Mouse (Mus musculus): ENCODE measurements at regions not wholly inside any gene's neighbourhood (a gene's known extent, or its start where the extent isn't known, plus 50 kb on each side); places are given as distances from the start of the nearest gene placed in this dataset.
A peak's percentile ranks its signal among the peaks of the same experiment; 100 is the strongest.

GRCm38 (mm10) chr7:129903126-129903525, 311.5 kb downstream of the Wdr11 start:
- WGBS = 16% methylated on average over 5 of the region's 5 CpGs
- Histone ChIP-seq H3K9me3 (no peaks in the 10 kb centered on the region), H3K4me1 (peaks cover 5% of the 10 kb centered on the region; the same call in 1 of the 2 replicates), H3K4me3 (no peak overlapping the region), H3K27ac (replicated peaks) (no peak overlapping the region), H3K36me3 (no peaks in the 10 kb centered on the region), H3K9ac (replicated peaks) (no peak overlapping the region), H3K4me2 (replicated peaks) (no peak overlapping the region), H3K27me3 (no peaks in the 10 kb centered on the region)
- 0 out of 2 replicates have a peak, but pooled peaks have one; percentile 43 for ATAC-seq (replicated peaks)

GRCm38 (mm10) chr7:129906131-129906530, 314.5 kb downstream of the Wdr11 start:
- no peak overlapping the region for H3K27ac ChIP-seq (replicated peaks)
- no peak for ATAC-seq (replicated peaks)
- H3K4me1 ChIP-seq = peaks cover 5% of the 10 kb centered on the region; the same call in 1 of the 2 replicates
- H3K4me2 ChIP-seq (replicated peaks) = no peak overlapping the region
- WGBS = 92% methylated on average over 1 of the region's 1 CpGs
- no peaks in the 10 kb centered on the region for H3K36me3 ChIP-seq
- H3K27me3 ChIP-seq = no peaks in the 10 kb centered on the region
- no peaks in the 10 kb centered on the region for H3K9me3 ChIP-seq
- H3K4me3 ChIP-seq = no peak overlapping the region
- no peak overlapping the region for H3K9ac ChIP-seq (replicated peaks)

DNA sequence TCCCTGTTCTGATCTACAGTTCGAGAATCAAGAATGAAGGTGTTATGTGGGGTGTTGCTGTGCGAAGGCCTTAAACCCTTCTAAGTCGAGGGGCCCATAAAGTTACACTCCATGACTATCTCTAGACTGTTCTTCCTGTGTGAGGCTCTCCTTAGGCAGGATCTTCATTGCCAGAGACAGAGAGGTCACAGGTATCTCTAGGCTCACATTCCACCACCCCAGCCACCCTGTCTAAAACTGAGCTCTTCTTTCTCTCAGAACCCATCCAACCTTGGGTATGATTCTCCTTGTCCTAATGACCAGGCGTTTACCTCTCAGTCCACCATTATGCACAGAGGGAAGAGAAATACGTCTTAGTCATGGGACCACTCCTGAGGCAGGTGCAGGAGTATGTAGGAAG, 317.2 kb downstream of the Wdr11 start:
- no peaks in the 10 kb centered on the region for H3K27me3 ChIP-seq
- H3K36me3 ChIP-seq = no peaks in the 10 kb centered on the region
- no peak overlapping the region for H3K4me3 ChIP-seq
- H3K4me2 ChIP-seq (replicated peaks) = no peak overlapping the region
- no peak for ATAC-seq (replicated peaks)
- no peaks in the 10 kb centered on the region for H3K9me3 ChIP-seq
- 89% methylated on average over 5 of the region's 5 CpGs for WGBS
- no peak overlapping the region for H3K9ac ChIP-seq (replicated peaks)
- no peaks in the 10 kb centered on the region for H3K4me1 ChIP-seq
- no peak overlapping the region for H3K27ac ChIP-seq (replicated peaks)

DNA sequence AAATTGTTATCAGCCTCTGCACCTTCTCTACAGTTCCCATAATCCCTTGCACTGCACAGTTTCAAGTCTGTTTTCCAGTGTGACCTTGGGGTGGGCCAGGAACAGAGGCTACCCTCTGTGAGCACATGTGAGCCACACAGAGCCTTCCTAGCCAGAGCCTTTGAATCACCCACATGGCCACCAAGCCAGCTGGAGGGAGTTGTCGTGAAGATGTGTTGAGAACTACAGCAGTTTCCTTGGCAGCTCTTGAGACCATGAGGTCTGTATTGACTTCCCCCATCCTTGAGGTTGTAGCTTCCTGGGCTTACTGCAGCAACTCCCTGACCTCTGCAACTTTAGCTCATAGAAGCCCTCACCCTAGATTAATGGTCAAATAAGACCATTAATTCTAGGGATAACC, 318.1 kb downstream of the Wdr11 start:
- H3K4me3 ChIP-seq = no peak overlapping the region
- H3K36me3 ChIP-seq = no peaks in the 10 kb centered on the region
- no peak overlapping the region for H3K4me2 ChIP-seq (replicated peaks)
- H3K9me3 ChIP-seq = no peaks in the 10 kb centered on the region
- no peak overlapping the region for H3K27ac ChIP-seq (replicated peaks)
- no peak for ATAC-seq (replicated peaks)
- no peaks in the 10 kb centered on the region for H3K4me1 ChIP-seq
- H3K9ac ChIP-seq (replicated peaks) = no peak overlapping the region
- no peaks in the 10 kb centered on the region for H3K27me3 ChIP-seq
- 79% methylated on average over 1 of the region's 1 CpGs for WGBS

DNA sequence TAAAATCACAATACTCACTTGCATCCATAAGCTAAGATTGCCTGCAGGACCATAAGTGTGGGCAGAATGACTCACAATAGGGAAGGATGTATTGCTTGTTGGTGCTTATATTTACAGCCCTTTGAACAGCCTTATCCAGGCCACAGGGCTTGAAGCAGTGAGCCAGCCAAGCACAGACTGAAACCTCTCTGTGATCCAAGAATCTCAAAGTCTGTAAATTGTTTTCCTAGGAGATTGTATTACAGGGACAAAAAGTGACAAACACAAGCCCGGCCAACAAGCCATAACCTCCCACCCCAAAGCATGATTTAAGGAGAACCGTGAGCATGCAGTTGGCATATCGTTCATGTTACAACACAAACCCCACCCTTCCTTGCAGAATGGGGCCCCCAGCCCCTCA, 319.2 kb downstream of the Wdr11 start:
- no peak for ATAC-seq (replicated peaks)
- H3K4me1 ChIP-seq = no peaks in the 10 kb centered on the region
- WGBS = 89% methylated on average over 3 of the region's 3 CpGs
- no peak overlapping the region for H3K4me2 ChIP-seq (replicated peaks)
- H3K9me3 ChIP-seq = no peaks in the 10 kb centered on the region
- no peak overlapping the region for H3K9ac ChIP-seq (replicated peaks)
- no peaks in the 10 kb centered on the region for H3K36me3 ChIP-seq
- H3K4me3 ChIP-seq = no peak overlapping the region
- H3K27me3 ChIP-seq = no peaks in the 10 kb centered on the region
- no peak overlapping the region for H3K27ac ChIP-seq (replicated peaks)

DNA sequence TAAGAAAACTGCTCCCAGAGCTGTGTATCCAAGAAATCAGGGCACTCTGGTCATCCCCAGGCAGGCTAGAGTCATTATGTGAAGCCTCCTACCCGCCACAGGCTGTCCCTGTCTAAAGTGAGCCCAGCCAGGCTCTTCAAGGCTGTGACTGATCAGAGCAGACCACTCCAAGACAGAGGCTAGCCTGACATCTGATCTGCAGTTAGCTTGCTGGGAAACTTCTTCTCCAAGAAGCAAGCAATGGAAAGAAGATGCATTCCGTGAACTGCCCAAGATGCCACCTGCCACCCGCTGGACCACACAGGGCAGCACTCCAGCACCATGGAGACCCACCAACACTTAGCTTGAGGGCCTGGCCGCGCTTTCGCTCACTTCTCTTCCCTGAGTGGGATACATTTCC, 323.2 kb downstream of the Wdr11 start:
- H3K36me3 ChIP-seq = no peaks in the 10 kb centered on the region
- no peaks in the 10 kb centered on the region for H3K27me3 ChIP-seq
- H3K27ac ChIP-seq (replicated peaks) = no peak overlapping the region
- 90% methylated on average over 6 of the region's 6 CpGs for WGBS
- no peak overlapping the region for H3K9ac ChIP-seq (replicated peaks)
- no peak overlapping the region for H3K4me3 ChIP-seq
- ATAC-seq (replicated peaks) = no peak
- no peaks in the 10 kb centered on the region for H3K9me3 ChIP-seq
- H3K4me1 ChIP-seq = peaks cover 13% of the 10 kb centered on the region
- H3K4me2 ChIP-seq (replicated peaks) = no peak overlapping the region

- Histone ChIP-seq H3K9ac (replicated peaks) (no peak overlapping the region), H3K9me3 (no peaks in the 10 kb centered on the region), H3K4me1 (peaks cover 22% of the 10 kb centered on the region), H3K4me2 (replicated peaks) (no peak overlapping the region), H3K36me3 (no peaks in the 10 kb centered on the region), H3K4me3 (no peak overlapping the region), H3K27ac (replicated peaks) (peak overlapping the region; percentile 14; the same call in 1 of the 2 replicates), H3K27me3 (no peaks in the 10 kb centered on the region)
- 57% methylated on average over 18 of the region's 18 CpGs for WGBS
- ATAC-seq (replicated peaks) = peak; percentile 65
Measured at GRCm38 (mm10) chr7:129918240-129919200, 326.9 kb downstream of the Wdr11 start.

DNA sequence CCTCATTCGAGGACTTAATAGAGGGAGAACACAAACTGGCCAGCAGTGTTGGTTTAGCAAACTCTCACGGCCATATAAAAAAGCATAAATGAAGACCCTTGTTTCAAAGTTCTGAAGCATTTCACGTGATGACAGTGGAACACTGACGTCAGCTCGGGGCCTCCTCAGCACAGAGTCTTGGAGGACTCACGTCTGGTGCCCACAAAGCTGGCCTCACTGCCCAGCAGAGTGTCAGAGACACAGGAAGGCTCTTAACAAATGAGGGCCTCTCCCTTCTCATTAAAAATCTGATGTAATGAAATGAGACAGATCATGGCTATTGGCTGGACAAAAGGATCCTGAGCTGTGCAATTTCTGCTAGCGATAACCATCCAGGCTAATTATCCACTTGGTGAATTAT, 330.6 kb downstream of the Wdr11 start:
- H3K27ac ChIP-seq (replicated peaks) = peak overlapping the region; percentile 55
- H3K4me1 ChIP-seq = peaks cover 22% of the 10 kb centered on the region
- no peaks in the 10 kb centered on the region for H3K27me3 ChIP-seq
- WGBS = 17% methylated on average over 7 of the region's 7 CpGs
- H3K9me3 ChIP-seq = no peaks in the 10 kb centered on the region
- no peak overlapping the region for H3K9ac ChIP-seq (replicated peaks)
- no peak overlapping the region for H3K4me2 ChIP-seq (replicated peaks)
- ATAC-seq (replicated peaks) = peak; percentile 73
- H3K4me3 ChIP-seq = no peak overlapping the region
- no peaks in the 10 kb centered on the region for H3K36me3 ChIP-seq

DNA sequence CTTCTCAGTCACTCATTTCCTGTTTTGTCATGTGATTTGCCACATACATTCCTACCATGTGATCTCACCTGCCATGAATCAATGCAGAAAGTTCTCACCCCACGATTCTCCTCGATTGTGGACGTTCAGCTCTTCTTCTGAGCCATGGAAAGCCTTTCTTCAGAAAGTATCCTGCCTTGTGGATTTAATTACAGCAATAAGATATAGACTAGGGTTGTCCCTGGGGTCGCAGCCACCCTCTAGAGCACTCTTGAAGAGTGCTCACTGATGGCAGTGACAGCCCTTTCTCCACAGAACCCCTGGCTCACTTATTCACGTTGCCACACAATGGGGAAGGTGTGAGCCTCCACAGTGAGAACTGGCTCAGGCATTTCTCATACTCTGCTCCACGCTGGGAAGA, 345.1 kb downstream of the Wdr11 start:
- Histone ChIP-seq H3K4me3 (no peak overlapping the region), H3K27ac (replicated peaks) (no peak overlapping the region), H3K36me3 (no peaks in the 10 kb centered on the region), H3K9me3 (no peaks in the 10 kb centered on the region), H3K4me2 (replicated peaks) (no peak overlapping the region), H3K27me3 (no peaks in the 10 kb centered on the region), H3K9ac (replicated peaks) (no peak overlapping the region), H3K4me1 (no peaks in the 10 kb centered on the region)
- ATAC-seq (replicated peaks) = no peak
- 79% methylated on average over 6 of the region's 6 CpGs for WGBS

DNA sequence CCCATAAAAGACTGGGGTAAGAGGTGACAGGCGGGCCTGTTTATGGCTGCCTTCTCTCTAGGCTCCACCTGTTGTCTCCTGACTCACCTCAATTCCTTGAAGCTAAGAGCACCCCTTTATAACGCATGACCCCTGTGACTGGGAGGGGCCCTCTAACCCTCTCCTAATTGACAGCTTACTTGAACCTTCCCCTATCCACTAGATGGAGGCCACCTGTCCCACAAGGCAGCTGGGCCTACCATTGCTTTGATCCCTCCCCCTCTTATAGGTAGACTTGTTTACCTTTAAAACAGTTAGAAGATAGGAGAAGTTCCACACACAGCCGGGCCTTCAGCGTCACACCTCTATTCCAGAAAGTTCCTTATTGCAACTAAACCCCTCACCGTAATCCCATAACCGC, 346.1 kb downstream of the Wdr11 start:
- Histone ChIP-seq H3K36me3 (no peaks in the 10 kb centered on the region), H3K4me1 (no peaks in the 10 kb centered on the region), H3K4me3 (no peak overlapping the region), H3K4me2 (replicated peaks) (no peak overlapping the region), H3K9me3 (no peaks in the 10 kb centered on the region), H3K27ac (replicated peaks) (no peak overlapping the region), H3K9ac (replicated peaks) (no peak overlapping the region), H3K27me3 (no peaks in the 10 kb centered on the region)
- ATAC-seq (replicated peaks) = no peak
- WGBS = 99% methylated on average over 6 of the region's 6 CpGs

DNA sequence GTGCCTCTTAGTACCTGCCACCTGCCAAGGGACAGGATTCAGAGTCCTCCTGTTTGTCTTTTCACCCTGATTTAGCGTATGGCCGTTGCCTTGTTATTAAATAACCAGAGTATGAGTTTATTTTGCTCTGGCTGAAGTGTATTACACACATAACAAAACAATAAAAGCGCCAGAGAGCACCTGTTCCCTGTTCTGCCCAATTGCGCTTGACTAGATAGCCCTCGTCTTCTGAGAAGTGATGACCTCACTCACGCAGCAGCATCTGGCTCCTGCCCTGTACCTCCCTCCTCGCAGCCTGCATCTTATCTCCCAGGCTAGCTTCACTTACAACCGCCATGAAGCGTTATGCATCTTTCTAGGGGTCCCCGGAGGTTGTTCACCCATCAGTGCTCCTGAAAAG, 346.5 kb downstream of the Wdr11 start:
- no peaks in the 10 kb centered on the region for H3K9me3 ChIP-seq
- H3K9ac ChIP-seq (replicated peaks) = no peak overlapping the region
- WGBS = 91% methylated on average over 10 of the region's 10 CpGs
- H3K27me3 ChIP-seq = no peaks in the 10 kb centered on the region
- no peak overlapping the region for H3K4me2 ChIP-seq (replicated peaks)
- H3K27ac ChIP-seq (replicated peaks) = no peak overlapping the region
- no peak for ATAC-seq (replicated peaks)
- H3K36me3 ChIP-seq = no peaks in the 10 kb centered on the region
- no peak overlapping the region for H3K4me3 ChIP-seq
- no peaks in the 10 kb centered on the region for H3K4me1 ChIP-seq

DNA sequence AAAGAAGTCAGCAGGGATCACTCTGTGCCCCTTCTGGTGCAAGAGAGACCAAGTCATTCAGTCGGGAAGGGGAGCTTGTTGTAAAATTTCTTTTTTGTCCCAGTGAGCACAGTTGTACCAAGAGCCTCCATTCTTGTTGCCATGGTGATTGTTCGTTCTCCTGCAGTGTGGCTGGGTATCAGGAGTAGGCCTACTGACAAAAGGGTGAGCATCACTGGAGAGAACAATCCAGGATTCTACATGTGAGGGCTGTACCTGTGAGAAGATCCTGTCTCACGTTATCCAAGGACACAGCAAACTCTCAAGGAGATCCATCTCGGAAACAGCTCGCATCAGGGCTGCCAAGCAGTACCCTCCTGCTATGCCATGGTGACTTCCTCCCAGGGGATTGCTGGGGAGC, 347.6 kb downstream of the Wdr11 start:
- Histone ChIP-seq H3K27me3 (no peaks in the 10 kb centered on the region), H3K36me3 (no peaks in the 10 kb centered on the region), H3K27ac (replicated peaks) (no peak overlapping the region), H3K9me3 (no peaks in the 10 kb centered on the region), H3K4me2 (replicated peaks) (no peak overlapping the region), H3K9ac (replicated peaks) (no peak overlapping the region), H3K4me3 (no peak overlapping the region), H3K4me1 (no peaks in the 10 kb centered on the region)
- no peak for ATAC-seq (replicated peaks)
- WGBS = 75% methylated on average over 5 of the region's 5 CpGs
